Mouse (Mus musculus) hindbrain, embryonic 10.5 days (tissue): Measurements from ENCODE around the gene Rslcan18. TPM values are rescaled to one million over a fixed set of nuclear protein-coding genes. Genes with fewer than 3 reads are reported as not detected.
"Not testable (repeated sequence)": the region's sequence is repeated elsewhere in the genome, so short reads cannot be mapped to it uniquely, and the experiment has no call there.

Experiments used
- DNase-seq: peaks from one replicate; pipeline ENCODE4 v3.0.0-alpha.2; 2017; ENCODE audit warnings: low spot score
- H3K27ac ChIP-seq: fragments of 300-500 bp; sonication (generic); 2 replicates; pipeline ENCODE4 v1.5.1; 2016; ENCODE audit warnings: mild to moderate bottlenecking, moderate library complexity
- H3K27me3 ChIP-seq: fragments of 300-500 bp; sonication (generic); 2 replicates; pipeline ENCODE4 v1.6.1; 2016; ENCODE audit warnings: mild to moderate bottlenecking; ENCODE audit not compliant: poor library complexity, insufficient read depth, severe bottlenecking
- H3K36me3 ChIP-seq: fragments of 300-500 bp; sonication (generic); 2 replicates; pipeline ENCODE4 v1.6.1; 2016; ENCODE audit warnings: mild to moderate bottlenecking, moderate library complexity
- H3K4me1 ChIP-seq: fragments of 300-500 bp; sonication (generic); replicated peaks from 2 replicates; pipeline ENCODE4 v1.6.1; 2016; ENCODE audit warnings: mild to moderate bottlenecking
- H3K4me3 ChIP-seq: fragments of 300-500 bp; sonication (generic); 2 replicates; pipeline ENCODE4 v1.5.1; 2016; ENCODE audit warnings: mild to moderate bottlenecking, moderate library complexity
- H3K9me3 ChIP-seq: fragments of 300-500 bp; sonication (generic); 2 replicates; pipeline ENCODE4 v1.6.1; 2016; ENCODE audit warnings: mild to moderate bottlenecking, moderate library complexity
- WGBS: fragments of 180-500 bp; shearing (Covaris S2); methylation state at CpG from one replicate; pipeline ENCODE4 v1.1.7; 2016; 5-methylcytosine and 5-hydroxymethylcytosine counted together
- polyA plus RNA-seq: library from polyadenylated mRNA; unstranded; fragments of >200 nt; fragmentation: Nextera tagmentation; extraction: Ambion mirVana; gene quantifications from 2 replicates; pipeline ENCODE4 v1.2.1, GENCODE M21; 2016

Gene Rslcan18
- 0.45 TPM in 1 of 2 replicates, not detected in the other for polyA plus RNA-seq

DNA sequence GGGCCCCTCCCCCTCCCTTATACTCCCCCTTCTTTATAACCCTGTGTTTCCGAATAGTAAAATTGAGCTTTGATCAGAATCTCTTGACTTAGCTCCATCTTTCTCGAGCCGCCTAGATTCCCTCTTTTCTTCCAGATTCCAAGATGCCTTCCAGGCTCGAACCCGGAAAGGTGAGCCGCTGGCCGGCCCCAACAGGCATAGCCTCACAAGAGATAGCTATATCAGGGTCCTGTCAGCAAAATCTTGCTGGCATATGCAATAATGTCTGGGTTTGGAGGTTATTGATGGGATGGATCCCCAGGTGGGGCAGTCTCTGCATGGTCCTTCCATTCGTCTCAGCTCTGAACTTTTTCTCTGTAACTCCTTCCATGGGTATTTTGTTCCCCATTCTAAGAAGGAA is at the start of gene Rslcan18:
Gene Rslcan18 (minus strand): TSS at position 101 of the 400 bp plus-strand sequence.
- not testable (repeated sequence) for DNase-seq, H3K9me3 ChIP-seq, H3K27ac ChIP-seq, H3K36me3 ChIP-seq, H3K4me1 ChIP-seq, H3K27me3 ChIP-seq, H3K4me3 ChIP-seq
- WGBS: 87% methylated on average over 8 of the region's 8 CpGs

DNA sequence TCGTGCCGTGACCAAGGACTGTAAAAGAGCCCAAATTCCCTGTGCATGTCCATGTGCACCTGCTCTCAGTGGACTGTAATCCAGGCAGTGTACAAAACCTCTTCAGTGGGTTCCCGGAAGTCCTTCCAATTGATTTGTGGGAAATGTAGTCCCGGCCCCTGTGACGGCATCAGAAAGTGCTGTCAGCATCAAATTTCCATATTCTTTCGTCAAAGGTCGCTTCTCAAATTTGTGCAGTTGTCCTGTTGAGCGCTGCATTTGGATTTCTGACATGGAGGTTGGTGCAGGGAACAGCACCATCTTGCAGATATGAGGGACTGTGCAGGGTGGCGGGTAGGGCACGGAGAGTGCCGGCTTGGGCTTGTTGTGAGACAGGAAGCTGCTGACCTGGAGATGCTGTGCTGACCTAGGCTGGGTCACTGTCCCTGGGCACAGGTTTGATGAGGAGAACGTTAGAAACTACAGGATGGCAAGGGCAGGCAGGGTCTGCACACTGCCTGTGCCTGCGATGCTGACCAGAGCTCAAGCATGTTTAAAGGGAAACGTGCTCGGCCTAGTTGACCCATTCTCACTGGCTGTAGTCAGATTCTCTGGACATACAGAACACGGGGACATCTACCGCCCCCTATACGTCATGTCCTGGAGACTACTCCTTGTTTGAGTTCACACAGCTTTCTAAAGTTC is 12.1 kb upstream of the Rslcan18 start:
- H3K4me1 ChIP-seq: peaks cover 8% of the 10 kb centered on the region; the same call in 1 of the 2 replicates
- DNase-seq: peak; percentile 83
- H3K27me3 ChIP-seq: no peaks in the 10 kb centered on the region
- H3K27ac ChIP-seq: peak overlapping the region; percentile 86
- no peaks in the 10 kb centered on the region for H3K36me3 ChIP-seq
- no peaks in the 10 kb centered on the region for H3K9me3 ChIP-seq
- H3K4me3 ChIP-seq: peak overlapping the region; percentile 74
- WGBS: 2% methylated on average over 18 of the region's 18 CpGs

DNA sequence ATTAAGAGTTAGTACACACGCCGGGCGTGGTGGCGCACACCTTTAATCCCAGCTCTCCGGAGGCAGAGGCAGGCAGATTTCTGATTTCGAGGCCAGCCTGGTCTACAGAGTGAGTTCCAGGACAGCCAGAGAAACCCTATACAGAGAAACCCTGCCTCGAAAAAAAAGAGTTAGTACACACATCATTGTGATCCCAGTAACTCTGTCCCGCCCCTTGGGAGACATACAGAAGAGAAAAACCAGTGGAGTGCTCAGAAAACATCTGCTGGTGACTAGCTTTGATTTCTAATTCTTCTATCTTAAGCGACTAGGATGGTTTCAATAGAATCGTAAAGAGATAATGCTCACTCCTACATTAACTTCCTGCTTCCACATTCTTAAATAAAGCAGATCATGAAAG is 11.4 kb upstream of the Rslcan18 start:
- DNase-seq, H3K27ac ChIP-seq, H3K9me3 ChIP-seq, H3K4me1 ChIP-seq, H3K36me3 ChIP-seq, H3K27me3 ChIP-seq: not testable (repeated sequence)
- WGBS: 77% methylated on average over 10 of the region's 10 CpGs
- peak overlapping the region; percentile 74; the same call in 1 of the 2 replicates for H3K4me3 ChIP-seq

DNA sequence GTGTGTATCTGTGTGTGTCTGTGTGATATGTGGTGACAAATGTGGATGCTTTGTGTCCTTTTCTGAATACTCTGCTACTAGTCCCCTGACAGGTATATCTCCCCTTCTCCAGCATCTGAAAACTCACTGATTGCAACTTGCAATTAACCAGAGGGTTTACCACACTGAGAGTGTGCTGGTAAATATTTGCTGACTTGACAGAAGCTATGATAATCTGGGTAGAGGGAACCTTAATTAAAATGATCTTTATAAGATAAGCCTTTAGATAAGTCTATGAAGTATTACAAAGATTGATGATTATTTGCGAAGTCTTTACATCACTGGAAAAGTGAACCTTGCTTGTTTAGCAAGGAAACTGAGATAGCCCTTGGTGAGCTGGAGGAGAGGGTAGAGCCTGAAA is 8.4 kb upstream of the Rslcan18 start:
- peaks cover 8% of the 10 kb centered on the region; the same call in 1 of the 2 replicates for H3K4me1 ChIP-seq
- H3K4me3 ChIP-seq: no peak overlapping the region
- no peaks in the 10 kb centered on the region for H3K27me3 ChIP-seq
- H3K36me3 ChIP-seq: no peaks in the 10 kb centered on the region
- no peaks in the 10 kb centered on the region for H3K9me3 ChIP-seq
- H3K27ac ChIP-seq: no peak overlapping the region
- no peak for DNase-seq
- WGBS: 87% methylated on average over 1 of the region's 1 CpGs

DNA sequence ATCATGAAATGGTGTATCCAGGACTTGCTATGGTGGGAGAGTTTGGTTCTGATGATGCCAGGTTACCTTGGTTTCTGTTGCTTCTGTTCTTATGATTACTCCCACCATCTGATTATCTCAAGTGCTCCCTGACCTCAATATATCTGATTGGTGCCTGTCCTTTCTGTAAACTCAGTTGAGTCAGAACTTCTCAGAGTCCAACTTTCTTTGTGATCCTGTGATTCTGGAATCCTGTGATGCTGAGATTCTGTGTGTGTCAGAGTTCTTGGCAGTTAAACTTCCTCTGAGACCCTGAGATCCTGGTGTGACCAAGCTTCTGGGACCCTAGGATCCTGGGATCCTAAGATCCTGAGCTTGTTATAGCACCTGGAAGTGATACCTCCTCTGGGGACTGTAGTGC is 5.3 kb upstream of the Rslcan18 start, which contains the start of gene Zfp759:
Gene Zfp759 (plus strand): TSS at position 301 of the 400 bp plus-strand sequence.
- not testable (repeated sequence) for H3K27ac ChIP-seq, H3K4me1 ChIP-seq, H3K36me3 ChIP-seq, DNase-seq, H3K27me3 ChIP-seq, H3K9me3 ChIP-seq, H3K4me3 ChIP-seq

DNA sequence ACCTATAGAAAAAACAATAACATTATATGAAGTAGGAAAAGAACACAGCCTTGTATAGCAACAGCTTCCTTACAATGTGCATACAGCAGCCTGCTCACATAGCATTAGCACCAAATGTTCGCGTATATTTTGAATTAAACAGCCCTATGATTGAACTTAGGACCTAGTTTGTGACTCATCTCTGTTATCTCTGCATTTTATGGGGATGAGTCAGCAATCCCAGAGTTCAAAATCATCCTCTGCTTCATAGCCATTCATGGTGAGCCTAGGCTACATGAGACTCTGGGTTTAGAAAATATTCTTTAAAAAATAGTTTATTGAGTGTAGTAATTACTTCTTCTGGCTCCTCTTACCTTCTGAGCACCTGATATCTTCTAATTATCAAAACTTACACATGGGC is 2.8 kb downstream of the Rslcan18 start:
- Histone ChIP-seq H3K27ac (no peak overlapping the region), H3K4me1 (no peaks in the 10 kb centered on the region), H3K36me3 (no peaks in the 10 kb centered on the region), H3K4me3 (no peak overlapping the region), H3K27me3 (no peaks in the 10 kb centered on the region), H3K9me3 (no peaks in the 10 kb centered on the region)
- 90% methylated on average over 2 of the region's 2 CpGs for WGBS
- no peak for DNase-seq

DNA sequence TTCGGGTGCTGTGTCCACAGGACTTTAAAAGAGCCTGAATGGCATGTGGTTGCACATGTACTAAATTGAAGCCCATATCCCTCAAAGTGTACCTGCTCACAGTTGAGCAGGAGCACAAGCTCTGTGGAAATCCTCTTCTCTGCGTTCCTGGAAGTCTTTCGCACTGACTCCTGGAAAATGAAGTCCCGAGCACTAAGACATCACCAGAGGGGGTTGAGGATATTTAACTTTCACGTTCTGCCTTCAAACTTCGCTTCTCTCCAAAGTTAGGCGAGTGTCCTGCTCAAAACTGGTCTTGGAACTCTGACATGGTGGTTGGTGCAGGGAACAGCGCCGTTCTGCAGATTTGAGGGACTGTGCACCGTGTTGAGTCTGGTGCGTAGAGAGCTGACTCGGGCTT is 4.0 kb downstream of the Rslcan18 start:
- no peaks in the 10 kb centered on the region for H3K36me3 ChIP-seq
- no peak for DNase-seq
- no peaks in the 10 kb centered on the region for H3K27me3 ChIP-seq
- H3K9me3 ChIP-seq: no peaks in the 10 kb centered on the region
- H3K4me3 ChIP-seq: no peak overlapping the region
- peaks cover 7% of the 10 kb centered on the region for H3K4me1 ChIP-seq
- 84% methylated on average over 12 of the region's 12 CpGs for WGBS
- no peak overlapping the region for H3K27ac ChIP-seq

DNA sequence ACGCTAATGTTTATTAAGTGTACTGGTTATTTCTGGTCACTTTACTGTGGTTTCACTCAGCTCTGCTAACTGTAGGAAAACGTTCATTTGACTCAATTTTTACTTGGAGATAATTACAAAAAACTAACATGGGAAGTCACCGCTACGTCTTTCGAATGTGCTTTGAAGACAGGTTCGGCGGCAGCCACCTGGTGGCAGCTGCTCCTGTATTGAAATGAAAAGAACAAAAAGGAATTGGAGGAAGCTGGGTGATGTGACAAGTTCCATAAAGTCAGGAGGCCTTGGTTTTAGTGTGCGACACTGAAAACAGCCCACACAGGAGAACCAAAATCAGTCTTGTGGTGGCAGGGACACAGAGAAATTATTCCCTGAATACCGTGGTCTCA is 7.2 kb downstream of the Rslcan18 start:
- 8% methylated on average over 9 of the region's 9 CpGs for WGBS
- no peaks in the 10 kb centered on the region for H3K27me3 ChIP-seq
- peak; percentile 54 for DNase-seq
- H3K27ac ChIP-seq: 0 out of 2 replicates have a peak overlapping the region, but pooled peaks have one; percentile 86
- peaks cover 8% of the 10 kb centered on the region; the same call in 1 of the 2 replicates for H3K9me3 ChIP-seq
- peak overlapping the region; percentile 74 for H3K4me3 ChIP-seq
- H3K36me3 ChIP-seq: peaks cover 11% of the 10 kb centered on the region
- peaks cover 7% of the 10 kb centered on the region for H3K4me1 ChIP-seq

DNA sequence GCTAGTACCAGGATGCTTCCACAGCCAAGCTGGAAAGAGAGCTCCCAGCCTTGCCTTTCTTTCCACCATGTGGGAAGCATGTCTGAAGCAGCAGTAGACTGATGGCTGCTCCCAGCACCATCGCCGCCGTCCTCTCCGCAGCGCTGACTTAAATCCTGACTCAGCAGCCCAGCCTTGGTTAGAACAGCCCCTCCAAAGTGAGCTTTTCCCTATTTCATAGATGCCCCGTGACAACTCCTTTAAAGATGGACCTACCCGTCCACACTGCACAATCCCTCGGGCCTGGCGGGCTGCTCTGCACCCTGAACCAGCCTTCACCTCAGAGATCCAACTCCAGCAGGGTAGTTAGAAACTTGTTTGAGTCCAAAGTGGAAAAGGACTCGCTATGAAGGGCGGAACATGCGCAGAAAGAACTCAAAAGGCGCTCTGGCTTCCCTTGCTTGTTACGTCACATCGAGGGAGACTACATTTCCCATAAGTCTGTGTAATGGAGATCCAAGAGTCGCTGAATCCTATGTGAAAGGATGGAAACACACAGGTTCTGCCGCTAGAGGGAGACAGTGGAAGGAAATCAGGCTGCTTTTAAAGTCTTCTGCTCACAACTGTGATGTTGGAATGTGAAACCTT is 7.8 kb downstream of the Rslcan18 start, which contains the start of gene Gm28557:
Gene Gm28557 (minus strand): TSS at position 411 of the 627 bp plus-strand sequence.
- peak; percentile 86 for DNase-seq
- WGBS: 0% methylated on average over 17 of the region's 17 CpGs
- peaks cover 8% of the 10 kb centered on the region; the same call in 1 of the 2 replicates for H3K9me3 ChIP-seq
- H3K27ac ChIP-seq: peak within 1 kb of the TSS; percentile 86
- H3K27me3 ChIP-seq: no peaks in the 10 kb centered on the region
- H3K4me1 ChIP-seq: peaks cover 7% of the 10 kb centered on the region
- peak within 1 kb of the TSS; percentile 74 for H3K4me3 ChIP-seq
- peaks cover 11% of the 10 kb centered on the region for H3K36me3 ChIP-seq

DNA sequence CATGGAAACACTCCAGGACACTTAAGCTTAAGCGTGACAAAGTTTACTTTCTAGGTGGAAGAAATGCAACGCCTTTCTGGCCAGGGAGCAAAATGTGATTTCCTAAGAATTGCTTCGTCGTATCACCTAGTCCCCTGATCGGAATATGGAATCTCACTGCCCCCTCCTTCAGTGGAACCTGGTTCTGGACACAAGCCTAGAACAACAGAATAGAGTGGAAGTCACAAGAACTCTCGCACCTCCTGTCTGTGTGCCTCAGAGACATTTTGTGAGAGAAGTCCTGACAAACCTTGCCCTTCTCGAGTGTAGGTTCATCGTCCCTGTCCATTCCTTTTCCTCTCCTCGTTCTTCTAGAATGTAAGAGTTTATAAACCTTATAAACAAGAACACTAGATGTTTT is 8.4 kb downstream of the Rslcan18 start:
- H3K4me1 ChIP-seq: peaks cover 7% of the 10 kb centered on the region
- WGBS: 70% methylated on average over 9 of the region's 9 CpGs
- no peaks in the 10 kb centered on the region for H3K27me3 ChIP-seq
- peak overlapping the region; percentile 74 for H3K4me3 ChIP-seq
- H3K9me3 ChIP-seq: peaks cover 8% of the 10 kb centered on the region; the same call in 1 of the 2 replicates
- DNase-seq: no peak
- H3K36me3 ChIP-seq: peaks cover 11% of the 10 kb centered on the region
- H3K27ac ChIP-seq: peak overlapping the region; percentile 86

DNA sequence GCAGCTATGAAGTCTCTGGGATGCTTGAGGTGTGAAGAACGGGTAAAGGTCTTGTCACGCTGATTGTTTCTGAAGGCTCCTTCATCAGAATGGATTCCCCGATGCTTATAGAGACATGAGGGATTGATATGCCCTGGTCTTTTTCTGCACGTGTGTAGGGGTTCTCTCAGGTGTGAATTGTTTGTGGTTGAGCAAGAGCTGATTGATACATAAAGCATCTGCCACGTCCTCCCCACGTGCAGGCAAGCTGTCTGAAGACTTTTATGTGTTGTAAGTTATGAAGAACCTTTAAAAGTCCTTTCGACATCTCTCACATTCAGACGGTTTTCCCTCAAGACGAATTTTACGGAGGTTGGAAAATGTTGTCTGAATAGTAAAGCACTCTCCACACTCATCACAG is 18.2 kb downstream of the Rslcan18 start, which contains the start of gene Zfp708:
Gene Zfp708 (minus strand): TSS at position 101 of the 400 bp plus-strand sequence.
- Histone ChIP-seq H3K27me3 (no peaks in the 10 kb centered on the region), H3K36me3 (peaks cover 9% of the 10 kb centered on the region; the same call in 1 of the 2 replicates), H3K4me1 (no peaks in the 10 kb centered on the region), H3K27ac (no peak within 1 kb of the TSS), H3K9me3 (no peaks in the 10 kb centered on the region), H3K4me3 (no peak within 1 kb of the TSS)
- no peak for DNase-seq
- WGBS: 91% methylated on average over 10 of the region's 10 CpGs

DNA sequence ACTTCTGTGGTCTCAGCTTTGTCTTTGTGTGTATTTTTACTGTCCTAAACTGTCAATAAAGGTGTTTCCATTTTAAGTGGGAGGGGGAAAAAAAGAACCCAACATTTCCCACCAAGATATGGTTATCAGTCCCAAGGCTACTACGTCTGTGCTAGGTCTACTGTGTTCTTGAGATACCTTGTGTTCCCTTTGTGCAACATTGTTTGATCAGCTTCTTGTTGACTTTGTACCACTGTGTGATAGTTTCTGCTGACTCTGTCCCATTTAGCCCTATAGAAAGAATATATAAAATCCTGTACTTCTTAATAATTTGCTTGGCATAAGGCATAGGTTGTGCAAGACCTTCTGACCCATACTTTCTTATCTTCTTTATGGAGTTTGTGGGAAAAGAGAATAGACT is 25.9 kb downstream of the Rslcan18 start:
- no peaks in the 10 kb centered on the region for H3K9me3 ChIP-seq
- WGBS: 82% methylated on average over 1 of the region's 1 CpGs
- no peak overlapping the region for H3K4me3 ChIP-seq
- H3K27me3 ChIP-seq: no peaks in the 10 kb centered on the region
- H3K4me1 ChIP-seq: no peaks in the 10 kb centered on the region
- H3K27ac ChIP-seq: no peak overlapping the region
- DNase-seq: no peak
- H3K36me3 ChIP-seq: 0 out of 2 replicates have a peak, but pooled peaks cover 7% of the 10 kb centered on the region

DNA sequence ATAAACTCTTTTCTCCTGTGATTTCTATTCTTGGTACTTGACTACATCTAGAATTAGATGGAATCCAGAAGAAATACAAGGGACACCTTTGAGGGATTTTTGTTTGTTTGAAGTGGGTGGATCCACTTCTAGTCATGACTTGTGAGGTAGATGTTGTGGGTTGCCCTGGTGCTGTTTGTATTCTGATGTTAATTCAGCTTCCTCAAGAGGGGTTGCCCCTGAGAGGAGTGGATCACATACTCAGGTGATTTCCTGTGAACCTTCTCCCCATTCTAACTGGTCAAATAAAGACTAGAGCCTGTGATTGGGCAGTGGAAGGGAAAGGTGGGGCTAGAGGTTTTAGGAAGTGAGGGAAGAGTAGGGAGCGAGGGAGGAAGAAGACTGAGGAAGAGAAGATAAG is 34.1 kb downstream of the Rslcan18 start:
- H3K36me3 ChIP-seq: peaks cover 23% of the 10 kb centered on the region
- peak overlapping the region; percentile 78 for H3K4me3 ChIP-seq
- H3K27me3 ChIP-seq: no peaks in the 10 kb centered on the region
- 77% methylated on average over 1 of the region's 1 CpGs for WGBS
- H3K4me1 ChIP-seq: peaks cover 9% of the 10 kb centered on the region; the same call in 1 of the 2 replicates
- peaks cover 12% of the 10 kb centered on the region; the same call in 1 of the 2 replicates for H3K9me3 ChIP-seq
- no peak for DNase-seq
- H3K27ac ChIP-seq: 0 out of 2 replicates have a peak overlapping the region, but pooled peaks have one; percentile 93
